Mouse (Mus musculus) ES-E14 (cell line): ENCODE data around the gene Zfp113. TPM values are rescaled to one million over a fixed set of nuclear protein-coding genes. Genes with fewer than 3 reads are reported as not detected.
"Not testable (repeated sequence)": the region's sequence is repeated elsewhere in the genome, so short reads cannot be mapped to it uniquely, and the experiment has no call there.

Source experiments
- DNase-seq: peaks from one replicate; pipeline ENCODE4 v3.0.0-alpha.2; 2013; ENCODE audit warnings: low read depth, low spot score
- H3K27ac ChIP-seq: 2 replicates; pipeline ENCODE4 v1.5.1; 2012; ENCODE audit warnings: low read depth, mild to moderate bottlenecking, low read length, moderate library complexity, mixed read lengths; ENCODE audit not compliant: poor library complexity, insufficient read depth, severe bottlenecking
- H3K36me3 ChIP-seq: 2 replicates; pipeline ENCODE4 v1.6.1; 2012; ENCODE audit warnings: mild to moderate bottlenecking, low read length, moderate library complexity, mixed read lengths; ENCODE audit not compliant: control insufficient read depth, poor library complexity, insufficient read depth, severe bottlenecking
- H3K4me1 ChIP-seq, 2 experiments: fragments of 150-350 bp in 1 of 2; sonication (generic) in 1 of 2; 2 replicates each; pipeline ENCODE4 v1.6.1; 2012; ENCODE audit warnings: low read length in 2 of 2, mild to moderate bottlenecking in 1 of 2, mixed read lengths in 1 of 2; ENCODE audit not compliant: control insufficient read depth in 2 of 2, insufficient read depth in 2 of 2, poor library complexity in 1 of 2
- H3K4me3 ChIP-seq, 2 experiments: fragments of 150-350 bp in 1 of 2; sonication (generic) in 1 of 2; 2 replicates each; pipeline ENCODE4 v1.5.1; 2012; ENCODE audit warnings: low read length in 2 of 2, low read depth in 1 of 2, mild to moderate bottlenecking in 1 of 2, mixed read lengths in 1 of 2; ENCODE audit not compliant: insufficient read depth in 1 of 2, poor library complexity in 1 of 2, severe bottlenecking in 1 of 2
- H3K9ac ChIP-seq: 2 replicates; pipeline ENCODE4 v1.6.1; 2012; ENCODE audit warnings: low read depth, mild to moderate bottlenecking, low read length, mixed read lengths; ENCODE audit not compliant: poor library complexity, insufficient read depth, severe bottlenecking
- H3K9me3 ChIP-seq: fragments of 150-350 bp; sonication (generic); 2 replicates; pipeline ENCODE4 v1.6.1; 2012; ENCODE audit warnings: low read depth, mild to moderate bottlenecking, low read length; ENCODE audit not compliant: control insufficient read depth, insufficient read depth
- HCFC1 ChIP-seq: IDR thresholded peaks from 2 replicates; pipeline ENCODE4 v1.6.1; 2012; ENCODE audit warnings: low read length, inconsistent platforms, borderline replicate concordance; ENCODE audit not compliant: insufficient read depth
- MAFK ChIP-seq: IDR thresholded peaks from 2 replicates; pipeline ENCODE4 v1.6.1; 2014; ENCODE audit warnings: mild to moderate bottlenecking, low read depth, low read length, inconsistent platforms; ENCODE audit not compliant: insufficient read depth
- ZC3H11A ChIP-seq: IDR thresholded peaks from 2 replicates; pipeline ENCODE4 v1.6.1; 2012; ENCODE audit warnings: low read depth, mild to moderate bottlenecking, inconsistent platforms, low read length, borderline replicate concordance
- ZNF384 ChIP-seq: IDR thresholded peaks from 2 replicates; pipeline ENCODE4 v1.6.1; 2012; ENCODE audit warnings: low read depth, low read length, inconsistent platforms
- in situ Hi-C, 2 experiments: fragments of 600-800 bp; cut with MboI; formaldehyde crosslinking; loops; one replicate each; pipeline ENCODE4 v1.15.1; 2025; ENCODE audit warnings: low sequenced_read_pairs in 2 of 2, inconsistent platforms in 1 of 2; ENCODE audit not compliant: unreplicated experiment in 2 of 2
- total RNA-seq: library from RNA; depleted of rRNA; stranded (reverse); fragments of 300-350 nt; gene quantifications from 2 replicates; pipeline ENCODE4 v1.2.3, GENCODE M21; 2012

The Zfp113 gene
- total RNA-seq, 1 experiment = 3.7 TPM

DNA sequence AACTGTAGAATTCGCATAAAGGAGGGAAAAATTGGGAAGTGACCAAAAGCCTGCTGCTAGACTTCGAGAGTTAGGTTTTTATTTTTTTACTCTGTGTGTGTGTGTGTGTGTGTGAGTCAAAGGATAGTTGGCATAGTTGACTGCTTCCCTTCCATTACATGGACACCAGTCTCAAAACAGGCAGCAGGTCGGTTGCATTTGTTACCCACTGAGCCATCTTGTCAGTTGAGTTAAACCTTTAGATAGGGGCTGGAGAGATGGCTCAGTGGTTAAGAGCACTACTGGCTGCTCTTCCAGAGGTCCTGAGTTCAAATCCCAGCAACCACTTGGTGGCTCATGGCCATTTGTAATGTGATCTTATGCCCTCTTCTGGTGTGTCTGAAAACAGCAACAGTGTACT, 37.5 kb downstream of the Zfp113 start:
- DNase-seq = no peak
- H3K4me3 ChIP-seq = peak overlapping the region; percentile 87 to 90; a peak in 2 of 4 replicates
- peaks cover 2% of the 10 kb centered on the region; the same call in 1 of the 2 replicates for H3K36me3 ChIP-seq
- H3K9ac ChIP-seq = no peak overlapping the region
- no peaks in the 10 kb centered on the region for H3K9me3 ChIP-seq
- H3K27ac ChIP-seq = no peak overlapping the region
- peaks cover 0 to 3% of the 10 kb centered on the region in 2 experiments; a peak in 1 of 4 replicates for H3K4me1 ChIP-seq
- in situ Hi-C loops = no loop called here
- TF ChIP-seq ZC3H11A = no peak

DNA sequence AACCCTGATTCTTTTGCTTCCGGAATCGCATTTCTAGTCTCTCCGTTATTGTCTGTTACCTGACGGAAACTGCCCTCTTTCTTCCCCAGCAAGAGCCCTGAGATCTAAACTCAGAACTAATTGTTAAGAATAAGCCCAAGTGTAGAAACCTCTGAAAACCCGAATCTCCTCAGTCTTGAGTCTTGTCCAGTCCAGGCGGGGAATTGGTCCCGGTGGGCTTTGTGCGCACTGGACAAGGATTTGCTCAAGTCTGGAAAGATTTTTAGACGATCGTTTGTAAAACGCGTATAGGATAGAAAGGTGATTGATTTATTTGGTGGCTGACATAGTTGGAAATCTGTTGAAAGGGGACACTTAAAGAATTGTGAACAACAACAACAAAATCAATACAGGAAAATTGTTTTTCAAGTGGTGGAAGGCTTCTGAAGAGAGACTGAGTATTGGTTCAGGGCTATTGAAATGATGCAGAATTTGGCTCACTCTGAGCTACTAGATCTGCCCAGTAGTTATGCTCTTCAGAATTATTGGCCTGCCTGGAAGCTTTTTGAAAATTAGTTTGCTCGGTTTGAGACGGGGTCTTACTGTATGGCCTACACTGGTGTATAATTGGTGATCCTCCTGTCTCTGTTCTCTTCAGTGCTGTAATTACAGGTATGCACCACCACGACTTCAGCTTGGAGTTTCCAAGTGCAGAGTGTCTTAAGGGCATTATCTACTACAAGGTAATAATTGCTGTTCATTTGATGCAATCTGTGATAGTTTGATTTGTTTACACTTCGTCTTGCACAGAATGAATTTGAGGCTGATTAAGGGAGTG, 38.1 kb downstream of the Zfp113 start:
- in situ Hi-C loops = no loop called here
- H3K9ac ChIP-seq = peak overlapping the region; percentile 88
- peaks cover 0 to 3% of the 10 kb centered on the region in 2 experiments; a peak in 1 of 4 replicates for H3K4me1 ChIP-seq

DNA sequence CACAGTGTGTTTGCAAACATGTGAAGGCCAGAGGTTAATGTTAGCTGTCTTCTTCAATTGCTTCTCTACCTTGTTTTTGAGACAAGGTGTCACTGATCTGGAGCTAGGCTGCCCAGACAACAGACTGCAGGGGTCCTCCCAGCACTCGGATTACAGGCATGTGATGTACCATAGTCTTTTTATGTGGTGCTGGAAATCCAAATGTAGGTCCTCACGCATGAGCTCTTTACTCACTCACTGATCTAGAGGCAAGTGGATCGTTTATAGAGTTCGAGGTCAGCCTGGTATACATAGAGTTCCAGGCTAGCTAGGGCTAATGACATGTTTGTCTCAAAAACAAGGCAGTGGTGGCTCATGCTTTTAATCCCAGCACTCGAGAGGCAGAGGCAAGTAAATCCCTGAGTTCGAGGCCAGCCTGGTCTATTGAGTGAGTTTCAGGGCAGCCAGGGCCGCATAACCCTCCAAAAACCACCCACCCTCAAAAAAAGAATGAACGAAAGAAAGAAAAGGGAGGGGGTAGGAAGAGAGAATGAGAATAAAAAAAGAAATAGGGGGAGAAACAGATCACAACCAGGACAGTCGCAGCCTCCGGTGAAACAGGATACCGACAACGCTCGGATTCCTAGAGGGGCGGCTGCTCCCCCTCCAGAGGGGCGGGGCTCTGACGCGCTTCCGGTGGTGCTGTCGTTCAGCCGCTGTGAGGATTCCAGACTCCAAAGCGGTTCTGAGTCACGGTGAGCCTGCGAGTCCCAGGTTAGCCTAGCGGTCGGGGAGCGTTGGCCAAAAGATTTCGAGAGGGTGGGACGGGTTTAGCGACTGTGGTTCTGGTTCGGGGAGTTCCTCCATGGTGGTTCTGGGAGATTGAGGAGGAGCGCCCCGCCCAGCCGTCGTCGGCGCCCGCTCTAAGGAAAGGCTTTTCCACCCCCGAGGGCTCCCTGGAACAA, 39.0 kb downstream of the Zfp113 start, which contains the start of gene Zscan21:
Zscan21 (plus strand) TSS at position 649 of the 944 bp plus-strand sequence.
- DNase-seq = peak; percentile 84
- Histone ChIP-seq H3K4me3 (peak within 1 kb of the TSS; percentile 87 to 90), H3K9me3 (no peaks in the 10 kb centered on the region), H3K9ac (peak within 1 kb of the TSS; percentile 88), H3K36me3 (peaks cover 2% of the 10 kb centered on the region; the same call in 1 of the 2 replicates), H3K27ac (peak within 1 kb of the TSS; percentile 91), H3K4me1 (peaks cover 0 to 3% of the 10 kb centered on the region in 2 experiments; a peak in 1 of 4 replicates)
- in situ Hi-C loops = no loop called here
- TF ChIP-seq MAFK = 0 out of 2 replicates have a peak, but pooled peaks have one; percentile 44
- TF ChIP-seq ZNF384 = no peak
- TF ChIP-seq HCFC1 = 0 out of 2 replicates have a peak, but pooled peaks have one; percentile 57

More for the DNA sequence above, 38.1 kb downstream of the Zfp113 start:
- Histone ChIP-seq H3K9me3 (no peaks in the 10 kb centered on the region), H3K27ac (peak overlapping the region; percentile 91), H3K4me3 (peak overlapping the region; percentile 87 to 90), H3K36me3 (peaks cover 2% of the 10 kb centered on the region; the same call in 1 of the 2 replicates)
- DNase-seq = peak; percentile 21
- TF ChIP-seq MAFK (no peak), HCFC1 (no peak; the same call in 1 of the 2 replicates), ZC3H11A (no peak)

DNA sequence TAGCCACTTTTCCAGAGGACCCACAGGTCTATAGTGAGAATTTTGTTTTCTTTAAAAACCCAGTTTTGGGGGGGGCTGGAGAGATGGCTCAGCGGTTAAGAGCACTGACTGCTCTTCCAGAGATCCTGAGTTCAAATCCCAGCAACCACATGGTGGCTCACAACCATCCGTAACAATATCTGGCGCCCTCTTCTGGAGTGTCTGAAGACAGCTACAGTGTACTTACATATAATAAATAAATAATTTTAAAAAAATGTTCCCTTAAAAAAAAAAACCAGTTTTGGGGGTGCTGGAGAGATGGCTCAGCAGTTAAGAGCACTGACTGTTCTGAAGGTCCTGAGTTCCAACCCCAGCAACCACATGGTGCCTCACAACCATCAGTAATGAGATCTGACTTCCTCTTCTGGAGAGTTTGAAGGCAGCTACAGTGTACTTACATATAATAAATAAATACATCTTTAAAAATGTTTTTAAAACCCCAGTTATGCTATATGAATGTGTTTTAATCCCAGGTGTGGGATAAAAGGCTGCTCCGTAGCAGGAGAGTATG, 45.6 kb downstream of the Zfp113 start:
- H3K4me3 ChIP-seq, H3K27ac ChIP-seq, H3K9ac ChIP-seq, H3K9me3 ChIP-seq, DNase-seq, in situ Hi-C loops, H3K36me3 ChIP-seq, H3K4me1 ChIP-seq: not testable (repeated sequence)
